Mouse (Mus musculus): ENCODE results near the gene Rras. TPM values are rescaled to one million over a fixed set of nuclear protein-coding genes. Genes with fewer than 3 reads are reported as not detected.

Gene Rras
- total RNA-seq, 4 experiments from 2014 or later: 20.1 to 25.7 (median 21.3) TPM

DNA sequence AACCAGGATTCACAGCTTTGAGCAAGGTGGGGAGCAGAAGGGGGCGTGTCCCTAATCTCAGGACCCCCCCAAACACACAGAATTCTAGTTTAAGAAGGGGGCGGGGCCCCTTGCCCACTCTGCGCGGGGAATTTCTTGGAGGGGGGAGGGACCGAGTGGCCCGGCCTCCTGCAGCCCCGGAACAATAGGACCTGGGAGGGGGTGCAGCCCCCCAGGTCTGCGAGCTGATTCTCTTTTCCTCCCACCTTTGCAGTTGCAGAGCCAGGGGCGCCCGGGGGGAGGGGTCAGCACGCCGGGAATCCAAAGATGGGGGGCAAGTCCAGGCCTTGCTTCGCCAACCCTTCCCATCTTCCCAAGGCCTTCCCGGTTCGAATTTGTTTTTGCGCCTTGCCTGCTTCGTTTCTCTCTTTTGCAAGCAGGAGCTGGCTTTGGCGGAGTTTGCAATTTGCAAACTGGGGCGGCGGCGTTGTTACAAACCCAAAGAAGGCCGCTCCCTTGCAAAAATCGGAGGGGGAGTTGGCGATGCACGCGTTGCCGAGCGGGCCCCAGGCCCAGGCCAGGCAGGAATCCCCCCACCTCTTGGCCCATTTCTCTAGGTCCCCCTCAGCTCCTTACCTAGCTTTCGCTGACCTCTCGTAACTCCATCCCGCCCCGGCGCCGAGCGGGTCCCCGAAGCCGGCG is 34.6 kb downstream of the Rras start:
- no peak for DNase-seq (ENCODE audit: low spot score in 2 of 2)

- no peak for DNase-seq (ENCODE audit: low spot score in 2 of 2)
These were observed 35.0 kb downstream of the Rras start, which contains the start of gene Prr12 for GRCm38 (mm10) chr7:45052862-45053116. Gene Prr12, minus strand, starts transcription at chr7:45052881.

- peak; percentile 66 to 74 for DNase-seq (ENCODE audit: low spot score in 2 of 2)
These were observed 35.6 kb downstream of the Rras start for GRCm38 (mm10) chr7:45053117-45053930.

DNA sequence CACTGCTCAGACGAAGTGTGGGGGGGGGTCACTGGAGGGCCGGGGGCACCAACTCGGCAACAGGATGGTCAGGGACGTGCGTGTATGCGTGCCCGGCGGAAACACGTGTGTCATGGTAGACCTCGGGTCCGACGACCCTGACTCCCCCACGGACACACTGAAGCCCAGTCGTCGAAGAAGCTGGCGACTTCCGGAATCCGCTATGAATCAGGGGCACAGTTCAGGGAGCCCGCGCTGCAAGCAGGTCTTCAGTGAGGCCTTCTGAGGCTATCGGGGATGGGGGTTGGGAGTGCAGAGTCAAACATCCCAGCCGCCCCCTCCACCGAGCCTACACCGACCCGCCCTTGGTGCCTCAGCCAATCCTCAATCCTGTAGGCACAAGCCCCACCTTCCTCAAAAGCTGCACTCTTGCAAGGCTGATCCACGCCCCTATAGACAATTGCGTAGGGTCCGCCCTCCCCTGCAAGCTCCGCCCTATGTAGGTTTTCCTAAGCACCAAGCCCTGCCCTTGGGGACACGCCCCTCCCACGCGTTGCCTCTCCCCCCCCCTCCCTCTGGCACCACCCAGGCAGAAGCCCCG is 36.3 kb downstream of the Rras start:
- DNase-seq (ENCODE audit: low spot score in 2 of 2): peak; percentile 92 to 96

DNA sequence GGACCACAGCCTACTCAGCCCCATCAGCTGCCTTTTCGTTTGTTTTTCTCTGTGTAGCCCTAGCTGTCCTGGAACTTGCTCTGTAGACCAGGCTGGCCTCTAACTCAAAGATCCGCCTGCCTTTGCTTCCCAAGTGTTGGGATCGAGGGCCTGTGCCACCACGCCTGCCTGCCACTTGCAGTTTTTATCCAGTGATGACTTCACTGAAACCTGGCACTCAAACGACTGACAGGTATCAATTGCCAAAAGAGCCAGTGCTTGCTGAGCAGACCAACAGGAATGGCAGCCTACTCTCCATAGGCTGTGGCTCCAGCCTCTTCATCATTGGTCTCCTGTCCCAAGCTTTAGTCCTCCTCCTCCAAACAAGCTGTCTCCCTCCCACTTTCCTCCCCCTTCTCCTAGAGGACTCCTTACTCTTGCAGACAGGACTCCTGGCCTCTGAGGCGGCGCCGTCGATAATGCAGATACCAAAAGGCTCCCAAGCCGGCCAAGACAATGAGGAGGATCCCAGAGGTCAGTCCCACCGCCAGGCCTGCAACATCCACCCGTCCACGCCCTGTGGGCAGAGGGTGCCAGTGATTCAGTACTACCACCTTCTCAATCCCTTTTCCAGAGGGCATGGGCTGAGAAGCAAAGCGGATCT is 38.7 kb downstream of the Rras start:
- DNase-seq (ENCODE audit: low spot score in 2 of 2): no peak

- no peak for DNase-seq (ENCODE audit: low spot score in 2 of 2)
These were observed 39.2 kb downstream of the Rras start for GRCm38 (mm10) chr7:45056972-45057348.

GRCm38 (mm10) chr7:45058607-45059571 is 41.1 kb downstream of the Rras start:
- no peak for DNase-seq (ENCODE audit: low spot score in 2 of 2)

GRCm38 (mm10) chr7:45060632-45061122 is 42.9 kb downstream of the Rras start:
- no peak for DNase-seq (ENCODE audit: low spot score in 2 of 2)

DNA sequence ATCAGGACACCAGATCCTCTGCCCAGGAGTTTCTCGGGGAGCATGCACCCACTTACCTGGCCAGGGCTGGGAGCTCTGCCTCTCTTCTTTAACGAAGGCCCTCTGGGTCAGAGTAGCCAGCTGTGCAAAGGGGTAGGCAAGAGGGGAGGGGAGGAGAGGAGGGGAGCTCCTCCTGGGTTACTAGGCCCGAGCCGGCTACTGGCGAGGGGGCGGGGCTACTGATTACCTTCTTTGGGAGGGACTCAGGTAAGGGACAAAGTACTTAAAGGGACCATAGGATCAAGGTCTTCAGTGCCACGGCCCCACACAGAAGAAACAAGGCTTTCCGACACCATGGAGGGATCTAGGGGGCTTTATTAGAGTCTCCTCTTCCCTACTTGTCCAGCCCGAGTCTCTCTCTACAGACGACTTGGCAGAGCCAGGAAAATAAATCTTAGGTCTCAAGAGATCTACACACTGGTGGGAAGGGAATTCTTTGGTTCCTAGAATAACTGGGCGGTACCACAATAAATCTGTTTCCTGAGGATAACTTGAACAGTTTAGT is 43.8 kb downstream of the Rras start:
- no peak for DNase-seq (ENCODE audit: low spot score in 2 of 2)

DNA sequence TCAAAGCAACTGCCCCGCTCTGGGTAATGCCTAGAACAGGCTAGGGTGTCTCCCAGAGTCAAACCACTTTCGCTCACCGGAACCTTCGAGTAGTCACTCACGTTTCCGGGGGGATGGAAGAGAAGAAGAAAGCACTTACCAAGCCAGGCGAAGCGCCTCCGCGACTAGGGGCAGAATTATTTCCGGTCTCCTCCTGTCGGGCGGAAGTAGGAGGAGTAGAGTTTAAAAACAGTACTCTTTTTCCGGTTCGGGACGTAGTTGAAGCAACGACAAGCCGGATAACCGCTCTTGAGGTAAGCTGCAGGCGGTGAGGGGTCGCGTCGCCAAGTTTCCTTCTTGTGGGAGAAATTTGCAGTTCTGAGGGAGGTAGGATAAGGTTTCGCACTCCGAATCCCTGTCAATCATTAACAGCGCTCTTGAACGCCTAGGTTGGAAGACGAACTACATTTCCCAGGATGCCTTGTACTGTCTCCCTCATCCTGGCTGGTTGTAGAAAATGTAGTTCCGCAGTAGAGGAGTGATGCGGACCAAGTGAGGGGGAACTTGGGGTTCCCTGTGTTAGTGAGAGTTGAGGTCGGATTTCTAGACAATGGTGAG is 44.6 kb downstream of the Rras start, which contains the start of the genes Nosip and Prrg2:
TSS of gene Nosip (plus strand) at position 191 of the 597 bp plus-strand sequence.
TSS of gene Prrg2 (minus strand) at position 439 of the 597 bp plus-strand sequence.
- DNase-seq (ENCODE audit: low spot score in 2 of 2): peak; percentile 92 to 93

DNA sequence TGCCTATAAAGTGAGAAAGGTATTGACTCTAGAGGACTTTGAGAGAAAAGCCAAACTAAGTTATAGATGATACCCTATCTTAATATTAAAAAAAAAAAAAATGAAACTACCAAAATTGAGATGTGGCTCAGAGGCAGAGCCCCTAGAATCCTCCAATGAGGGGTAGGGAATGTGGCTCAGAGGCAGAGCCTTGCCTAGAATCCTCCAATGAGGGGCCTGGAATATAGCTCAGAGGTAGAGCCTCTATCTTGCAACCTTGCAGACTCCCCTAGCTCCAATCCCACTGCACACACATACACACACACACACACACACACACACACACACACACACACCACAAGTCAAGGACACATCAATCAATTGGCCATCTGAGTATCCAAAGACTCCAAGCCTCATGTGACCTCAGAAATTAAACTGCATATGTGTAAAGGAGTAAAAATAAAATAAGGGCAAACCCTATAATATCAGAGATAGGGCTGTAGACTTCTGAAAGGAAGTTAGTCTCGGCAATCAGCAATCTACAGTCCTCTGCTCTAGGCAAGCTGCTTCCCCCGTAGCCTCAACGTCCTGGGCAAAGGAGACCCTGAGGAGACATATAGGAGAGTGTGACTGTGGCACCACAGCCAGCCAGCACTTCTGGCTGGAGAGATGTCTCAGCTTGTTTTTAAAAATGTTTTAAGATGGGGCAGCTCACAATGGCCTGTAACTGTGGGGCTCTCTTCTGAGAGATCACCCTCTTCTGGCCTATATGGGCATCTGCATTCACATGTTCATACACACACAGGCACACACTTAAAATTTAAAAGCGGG is 49.6 kb downstream of the Rras start:
- no peak for DNase-seq (ENCODE audit: low spot score in 2 of 2)

DNA sequence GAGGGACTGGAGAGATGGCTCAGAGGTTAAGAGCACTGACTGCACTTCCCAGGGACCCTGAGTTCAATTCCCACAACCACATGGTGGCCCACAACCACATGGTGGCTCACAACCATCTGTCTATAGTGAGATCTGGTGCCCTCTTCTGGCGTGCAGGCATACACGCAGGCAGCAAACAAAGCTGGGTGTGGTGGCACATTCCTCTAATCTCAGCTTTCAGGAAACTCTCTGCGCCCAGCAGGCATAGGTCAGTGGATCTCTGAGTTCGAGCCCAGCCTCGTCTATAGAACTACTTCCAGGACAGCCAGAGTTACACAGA is 50.2 kb downstream of the Rras start:
- DNase-seq (ENCODE audit: low spot score in 2 of 2): peak in 1 of 2 experiments; percentile 36

GRCm38 (mm10) chr7:45069671-45070070 is 51.9 kb downstream of the Rras start:
- no peak for DNase-seq (ENCODE audit: low spot score in 2 of 2)

Small RNA genes within 50 kb of the gene (microRNA-seq; reads per million reads assigned to microRNA genes)
- gene Mir7054: not detected

Other genes with a start within 250 kb of the Rras start
- 10 to 100 TPM; 18.8 to 25.8 (median 22.7) TPM for gene Nup62, start 201.9 kb upstream of the Rras start, total RNA-seq (2022)
- gene Il4i1, start 201.6 kb upstream of the Rras start, total RNA-seq (2022): 1 to 10 TPM; 1.8 to 4.4 (median 2.6) TPM
- gene Atf5, start 201.3 kb upstream of the Rras start, total RNA-seq (2022): 10 to 100 TPM; 71.2 to 97.1 (median 77.4) TPM
- 100 to 1,000 TPM; 139 to 158 (median 141) TPM for gene Akt1s1, start 169.0 kb upstream of the Rras start, total RNA-seq (2022)
- 10 to 100 TPM; 58.9 to 71.3 (median 63.3) TPM for gene Tbc1d17, start 168.9 kb upstream of the Rras start, total RNA-seq (2022)
- gene Pnkp, start 160.8 kb upstream of the Rras start, total RNA-seq (2022): 10 to 100 TPM; 21.2 to 23.9 (median 22.4) TPM
- 100 to 1,000 TPM; 146 to 178 (median 160) TPM for gene Ptov1, start 148.2 kb upstream of the Rras start, total RNA-seq (2022)
- 10 to 100 TPM; 64.0 to 79.1 (median 71.0) TPM for gene Med25, start 125.2 kb upstream of the Rras start, total RNA-seq (2022)
- gene Fuz, start 121.9 kb upstream of the Rras start, total RNA-seq (2022): 10 to 100 TPM; 17.4 to 27.1 (median 18.7) TPM
- 10 to 100 TPM; 63.5 to 67.9 (median 65.5) TPM for gene Ap2a1, start 88.5 kb upstream of the Rras start, total RNA-seq (2022)
- not detected for gene Tsks, start 74.8 kb upstream of the Rras start, total RNA-seq (2022)
- gene Cpt1c, start 43.1 kb upstream of the Rras start, total RNA-seq (2022): 1 to 10 TPM in 1 of 4 experiments, under 1 TPM in 3; 0.61 to 1.3 (median 0.71) TPM
- 100 to 1,000 TPM; 144 to 162 (median 152) TPM for gene Prmt1, start 31.4 kb upstream of the Rras start, total RNA-seq (2022)
- gene Irf3, start 20.3 kb upstream of the Rras start, total RNA-seq (2022): 10 to 100 TPM; 13.5 to 22.2 (median 17.9) TPM
- 10 to 100 TPM in 1 of 4 experiments, 1 to 10 TPM in 3; 8.2 to 13.0 (median 9.4) TPM for gene Bcl2l12, start 19.2 kb upstream of the Rras start, total RNA-seq (2022)
- gene Scaf1, start 1.6 kb upstream of the Rras start, total RNA-seq (2022): 10 to 100 TPM; 43.2 to 50.7 (median 48.4) TPM
- gene Prr12, start 34.9 kb downstream of the Rras start, total RNA-seq (2022): 10 to 100 TPM; 15.3 to 17.5 (median 15.9) TPM
- gene Nosip, start 44.5 kb downstream of the Rras start, total RNA-seq (2022): 10 to 100 TPM; 24.5 to 31.0 (median 28.2) TPM
- 10 to 100 TPM in 2 of 4 experiments, 1 to 10 TPM in 2; 7.2 to 13.3 (median 10.6) TPM for gene Prrg2, start 44.7 kb downstream of the Rras start, total RNA-seq (2022)
- 10 to 100 TPM in 1 of 4 experiments, 1 to 10 TPM in 3; 4.1 to 10.2 (median 7.5) TPM for gene Rcn3, start 74.3 kb downstream of the Rras start, total RNA-seq (2022)
- gene Fcgrt, start 85.9 kb downstream of the Rras start, total RNA-seq (2022): 10 to 100 TPM; 23.8 to 37.0 (median 30.0) TPM
- gene Rps11, start 106.5 kb downstream of the Rras start, total RNA-seq (2022): 100 to 1,000 TPM; 471 to 554 (median 519) TPM
- 100 to 1,000 TPM; 647 to 843 (median 690) TPM for gene Rpl13a, start 110.8 kb downstream of the Rras start, total RNA-seq (2022)
- not detected for gene Gm45713, start 118.3 kb downstream of the Rras start, total RNA-seq (2022)
- 1 to 10 TPM in 3 of 4 experiments, under 1 TPM in 1; 0.94 to 2.7 (median 2.3) TPM for gene Flt3l, start 118.5 kb downstream of the Rras start, total RNA-seq (2022)
- gene Pih1d1, start 136.3 kb downstream of the Rras start, total RNA-seq (2022): 10 to 100 TPM; 34.6 to 42.1 (median 38.3) TPM
- gene Aldh16a1, start 136.6 kb downstream of the Rras start, total RNA-seq (2022): 10 to 100 TPM; 10.4 to 16.9 (median 13.7) TPM
- under 1 TPM; 0.21 to 0.39 (median 0.31) TPM for gene Slc17a7, start 146.0 kb downstream of the Rras start, total RNA-seq (2022)
- not detected for gene Gfy, start 161.6 kb downstream of the Rras start, total RNA-seq (2022)
- not detected for gene Pth2, start 163.0 kb downstream of the Rras start, total RNA-seq (2022)
- under 1 TPM in 1 of 4 experiments, not detected in 3; 0.25 TPM for gene Ccdc155, start 186.9 kb downstream of the Rras start, total RNA-seq (2022)
- gene Dkkl1, start 194.2 kb downstream of the Rras start, total RNA-seq (2022): not detected
- 1 to 10 TPM in 3 of 4 experiments, under 1 TPM in 1; 0.77 to 3.1 (median 1.7) TPM for gene Tead2, start 197.8 kb downstream of the Rras start, total RNA-seq (2022)
- gene Cd37, start 221.2 kb downstream of the Rras start, total RNA-seq (2022): 1 to 10 TPM in 3 of 4 experiments, under 1 TPM in 1; 0.15 to 2.0 (median 1.2) TPM
- gene Slc6a16, start 223.1 kb downstream of the Rras start, total RNA-seq (2022): not detected